Mouse (Mus musculus): ENCODE data around the gene Dkk2.
A peak's percentile ranks its signal among the peaks of the same experiment; 100 is the strongest.
"Not testable (repeated sequence)": the region's sequence is repeated elsewhere in the genome, so short reads cannot be mapped to it uniquely, and the experiment has no call there.

Gene Dkk2

GRCm38 (mm10) chr3:132085112-132085822 lies at the start of gene Dkk2:
Gene Dkk2 (plus strand): TSS chr3:132085292.
- peak; percentile 20 for DNase-seq (ENCODE audit: low read depth, low spot score)

GRCm38 (mm10) chr3:132036704-132037103 lies 48.4 kb upstream of the Dkk2 start:
- no peak for DNase-seq (ENCODE audit: low read depth, low spot score)

- peak; percentile 16 for DNase-seq (ENCODE audit: low read depth, low spot score)
Measured at GRCm38 (mm10) chr3:132037670-132038069, 47.4 kb upstream of the Dkk2 start.

- no peak for DNase-seq (ENCODE audit: low read depth, low spot score)
Measured at GRCm38 (mm10) chr3:132040066-132040465, 45.0 kb upstream of the Dkk2 start.

GRCm38 (mm10) chr3:132050884-132051457 lies 34.1 kb upstream of the Dkk2 start:
- DNase-seq (ENCODE audit: low read depth, low spot score) = no peak

GRCm38 (mm10) chr3:132062816-132063215 lies 22.3 kb upstream of the Dkk2 start:
- DNase-seq (ENCODE audit: low read depth, low spot score) = not testable (repeated sequence)

- no peak for DNase-seq (ENCODE audit: low read depth, low spot score)
Measured at GRCm38 (mm10) chr3:132063374-132063773, 21.7 kb upstream of the Dkk2 start.

GRCm38 (mm10) chr3:132063966-132064365 lies 21.1 kb upstream of the Dkk2 start:
- DNase-seq (ENCODE audit: low read depth, low spot score) = peak; percentile 42

GRCm38 (mm10) chr3:132064920-132065319 lies 20.2 kb upstream of the Dkk2 start:
- no peak for DNase-seq (ENCODE audit: low read depth, low spot score)

- DNase-seq (ENCODE audit: low read depth, low spot score) = no peak
Measured at GRCm38 (mm10) chr3:132070949-132071348, 14.1 kb upstream of the Dkk2 start.

GRCm38 (mm10) chr3:132084018-132084417 lies 1.1 kb upstream of the Dkk2 start:
- peak; percentile 72 for DNase-seq (ENCODE audit: low read depth, low spot score)

GRCm38 (mm10) chr3:132084680-132085079 lies 412 bp upstream of the Dkk2 start:
- DNase-seq (ENCODE audit: low read depth, low spot score) = no peak

- no peak for DNase-seq (ENCODE audit: low read depth, low spot score)
Measured at GRCm38 (mm10) chr3:132085823-132086350, 795 bp downstream of the Dkk2 start.

- no peak for DNase-seq (ENCODE audit: low read depth, low spot score)
Measured at GRCm38 (mm10) chr3:132086461-132086860, 1.4 kb downstream of the Dkk2 start.

GRCm38 (mm10) chr3:132087011-132087486 lies 2.0 kb downstream of the Dkk2 start:
- DNase-seq (ENCODE audit: low read depth, low spot score) = peak; percentile 67

- DNase-seq (ENCODE audit: low read depth, low spot score) = no peak
Measured at GRCm38 (mm10) chr3:132092983-132093382, 7.9 kb downstream of the Dkk2 start.

- no peak for DNase-seq (ENCODE audit: low read depth, low spot score)
Measured at GRCm38 (mm10) chr3:132096296-132096695, 11.2 kb downstream of the Dkk2 start.

GRCm38 (mm10) chr3:132100746-132101145 lies 15.7 kb downstream of the Dkk2 start:
- no peak for DNase-seq (ENCODE audit: low read depth, low spot score)

- peak; percentile 73 for DNase-seq (ENCODE audit: low read depth, low spot score)
Measured at GRCm38 (mm10) chr3:132103020-132103419, 17.9 kb downstream of the Dkk2 start.

- DNase-seq (ENCODE audit: low read depth, low spot score) = peak; percentile 28
Measured at GRCm38 (mm10) chr3:132103454-132103853, 18.4 kb downstream of the Dkk2 start.

GRCm38 (mm10) chr3:132115772-132116511 lies 30.9 kb downstream of the Dkk2 start:
- DNase-seq (ENCODE audit: low read depth, low spot score) = no peak

- no peak for DNase-seq (ENCODE audit: low read depth, low spot score)
Measured at GRCm38 (mm10) chr3:132121344-132121743, 36.3 kb downstream of the Dkk2 start.

Measured in brain, adult 2 months (tissue).